Mouse (Mus musculus) heart, embryonic 11.5 days (tissue): Measurements from ENCODE around the gene Calr4. TPM values are rescaled to one million over a fixed set of nuclear protein-coding genes. Genes with fewer than 3 reads are reported as not detected.

Experiments
- ATAC-seq: fragments of 200-750 bp; cut with Nextera tagmentation; replicated peaks from 2 replicates; pipeline ENCODE4 v1.8.0; 2017; ENCODE audit warnings: moderate library complexity; ENCODE audit not compliant: insufficient number of reproducible peaks, low FRiP score, low TSS enrichment
- H3K27ac ChIP-seq: fragments of 300-500 bp; sonication (generic); 2 replicates; pipeline ENCODE4 v1.5.1; 2014; ENCODE audit warnings: mild to moderate bottlenecking, low read depth, low read length
- H3K27me3 ChIP-seq: fragments of 300-500 bp; sonication (generic); 2 replicates; pipeline ENCODE4 v1.6.1; 2014; ENCODE audit warnings: mild to moderate bottlenecking, low read length, mixed read lengths; ENCODE audit not compliant: control insufficient read depth, insufficient read depth
- H3K36me3 ChIP-seq: fragments of 300-500 bp; sonication (generic); 2 replicates; pipeline ENCODE4 v1.6.1; 2014; ENCODE audit warnings: mild to moderate bottlenecking, low read length, moderate library complexity, mixed read lengths; ENCODE audit not compliant: control insufficient read depth, insufficient read depth
- H3K4me1 ChIP-seq: fragments of 300-500 bp; sonication (generic); 2 replicates; pipeline ENCODE4 v1.6.1; 2014; ENCODE audit warnings: low read length; ENCODE audit not compliant: control insufficient read depth, insufficient read depth
- H3K4me2 ChIP-seq: fragments of 300-500 bp; sonication (generic); 2 replicates; pipeline ENCODE4 v1.6.1; 2014; ENCODE audit warnings: mild to moderate bottlenecking, moderate library complexity
- H3K4me3 ChIP-seq: fragments of 300-500 bp; sonication (generic); 2 replicates; pipeline ENCODE4 v1.5.1; 2014; ENCODE audit warnings: low read depth, low read length
- H3K9ac ChIP-seq: fragments of 300-500 bp; sonication (generic); 2 replicates; pipeline ENCODE4 v1.6.1; 2014; ENCODE audit warnings: mild to moderate bottlenecking, low read depth, low read length, moderate library complexity
- H3K9me3 ChIP-seq: fragments of 300-500 bp; sonication (generic); replicated peaks from 2 replicates; pipeline ENCODE4 v1.6.1; 2016; ENCODE audit warnings: low read length; ENCODE audit not compliant: control insufficient read depth
- WGBS: fragments of 180-500 bp; shearing (Covaris S2); extraction: QIAGEN DNeasy Blood & Tissue Kit; methylation state at CpG from one replicate; pipeline ENCODE4 v1.1.7; 2014; ENCODE audit not compliant: insufficient replicate concordance; 5-methylcytosine and 5-hydroxymethylcytosine counted together
- polyA plus RNA-seq: library from polyadenylated mRNA; unstranded; fragments of >200 nt; fragmentation: Nextera tagmentation; extraction: Ambion mirVana; gene quantifications from 2 replicates; pipeline ENCODE4 v1.2.1, GENCODE M21; 2014

Calr4 gene
- polyA plus RNA-seq, 1 experiment from 2014 or later, result 0.34 TPM

- 83% methylated on average over 6 of the region's 6 CpGs for WGBS
- no peak for ATAC-seq
- no peak overlapping the region for H3K27ac ChIP-seq
- no peak overlapping the region for H3K4me2 ChIP-seq
- H3K9ac ChIP-seq, result no peak overlapping the region
- 0 out of 2 replicates have a peak, but pooled peaks cover 3% of the 10 kb centered on the region for H3K4me1 ChIP-seq
- H3K4me3 ChIP-seq, result no peak overlapping the region
- no peaks in the 10 kb centered on the region for H3K27me3 ChIP-seq
- no peaks in the 10 kb centered on the region for H3K9me3 ChIP-seq
- no peaks in the 10 kb centered on the region for H3K36me3 ChIP-seq
These were observed 22.5 kb downstream of the Calr4 start for GRCm38 (mm10) chr4:109256791-109257190.

- Histone ChIP-seq H3K9ac (no peak overlapping the region), H3K9me3 (no peaks in the 10 kb centered on the region), H3K27ac (no peak overlapping the region), H3K27me3 (no peaks in the 10 kb centered on the region), H3K4me3 (no peak overlapping the region), H3K4me2 (no peak overlapping the region), H3K4me1 (0 out of 2 replicates have a peak, but pooled peaks cover 3% of the 10 kb centered on the region), H3K36me3 (no peaks in the 10 kb centered on the region)
- no peak for ATAC-seq
These were observed 23.4 kb downstream of the Calr4 start for GRCm38 (mm10) chr4:109257639-109258038.

- Histone ChIP-seq H3K9ac (no peak overlapping the region), H3K4me3 (no peak overlapping the region), H3K27me3 (no peaks in the 10 kb centered on the region), H3K36me3 (no peaks in the 10 kb centered on the region), H3K9me3 (no peaks in the 10 kb centered on the region), H3K4me2 (no peak overlapping the region), H3K4me1 (no peaks in the 10 kb centered on the region), H3K27ac (no peak overlapping the region)
- ATAC-seq, result no peak
- 45% methylated on average over 6 of the region's 6 CpGs for WGBS
These were observed 27.8 kb downstream of the Calr4 start for GRCm38 (mm10) chr4:109262068-109262467.

- H3K4me2 ChIP-seq, result no peak overlapping the region
- no peak overlapping the region for H3K9ac ChIP-seq
- H3K36me3 ChIP-seq, result no peaks in the 10 kb centered on the region
- ATAC-seq, result no peak
- no peak overlapping the region for H3K27ac ChIP-seq
- no peaks in the 10 kb centered on the region for H3K9me3 ChIP-seq
- no peaks in the 10 kb centered on the region for H3K4me1 ChIP-seq
- H3K4me3 ChIP-seq, result no peak overlapping the region
- WGBS, result 87% methylated on average over 3 of the region's 3 CpGs
- no peaks in the 10 kb centered on the region for H3K27me3 ChIP-seq
These were observed 31.8 kb downstream of the Calr4 start for GRCm38 (mm10) chr4:109266056-109266455.

GRCm38 (mm10) chr4:109266744-109267143, 32.5 kb downstream of the Calr4 start:
- Histone ChIP-seq H3K9me3 (no peaks in the 10 kb centered on the region), H3K4me3 (no peak overlapping the region), H3K36me3 (no peaks in the 10 kb centered on the region), H3K27me3 (no peaks in the 10 kb centered on the region), H3K9ac (no peak overlapping the region), H3K4me1 (no peaks in the 10 kb centered on the region), H3K27ac (no peak overlapping the region), H3K4me2 (no peak overlapping the region)
- 78% methylated on average over 2 of the region's 2 CpGs for WGBS
- no peak for ATAC-seq

- Histone ChIP-seq H3K9me3 (no peaks in the 10 kb centered on the region), H3K4me3 (no peak overlapping the region), H3K36me3 (no peaks in the 10 kb centered on the region), H3K4me2 (no peak overlapping the region), H3K27me3 (no peaks in the 10 kb centered on the region), H3K4me1 (no peaks in the 10 kb centered on the region), H3K27ac (no peak overlapping the region), H3K9ac (no peak overlapping the region)
- WGBS, result 76% methylated on average over 3 of the region's 3 CpGs
- no peak for ATAC-seq
These were observed 33.2 kb downstream of the Calr4 start for GRCm38 (mm10) chr4:109267452-109267851.

- Histone ChIP-seq H3K36me3 (no peaks in the 10 kb centered on the region), H3K27me3 (no peaks in the 10 kb centered on the region), H3K4me1 (no peaks in the 10 kb centered on the region), H3K9ac (no peak overlapping the region), H3K4me2 (no peak overlapping the region), H3K9me3 (no peaks in the 10 kb centered on the region), H3K27ac (no peak overlapping the region), H3K4me3 (no peak overlapping the region)
- no peak for ATAC-seq
- WGBS, result 65% methylated on average over 3 of the region's 3 CpGs
These were observed 34.6 kb downstream of the Calr4 start for GRCm38 (mm10) chr4:109268903-109269302.

- ATAC-seq, result no peak
- no peak overlapping the region for H3K4me3 ChIP-seq
- H3K4me2 ChIP-seq, result no peak overlapping the region
- WGBS, result 86% methylated on average over 4 of the region's 4 CpGs
- H3K27me3 ChIP-seq, result no peaks in the 10 kb centered on the region
- no peaks in the 10 kb centered on the region for H3K4me1 ChIP-seq
- H3K9me3 ChIP-seq, result no peaks in the 10 kb centered on the region
- H3K36me3 ChIP-seq, result no peaks in the 10 kb centered on the region
- no peak overlapping the region for H3K9ac ChIP-seq
- no peak overlapping the region for H3K27ac ChIP-seq
These were observed 37.5 kb downstream of the Calr4 start for GRCm38 (mm10) chr4:109271803-109272202.

GRCm38 (mm10) chr4:109273586-109274240, 39.4 kb downstream of the Calr4 start:
- ATAC-seq, result no peak
- H3K9me3 ChIP-seq, result no peaks in the 10 kb centered on the region
- H3K36me3 ChIP-seq, result no peaks in the 10 kb centered on the region
- H3K27me3 ChIP-seq, result no peaks in the 10 kb centered on the region
- no peak overlapping the region for H3K27ac ChIP-seq
- no peak overlapping the region for H3K9ac ChIP-seq
- no peaks in the 10 kb centered on the region for H3K4me1 ChIP-seq
- no peak overlapping the region for H3K4me3 ChIP-seq
- WGBS, result 86% methylated on average over 2 of the region's 2 CpGs
- H3K4me2 ChIP-seq, result no peak overlapping the region
